Mouse (Mus musculus) neutrophil, adult 5-6 weeks (primary cell): ENCODE measurements around the gene Ptf1a. TPM values are rescaled to one million over a fixed set of nuclear protein-coding genes. Genes with fewer than 3 reads are reported as not detected.

ENCODE experiments used
- ATAC-seq: fragments of 151-379, 151-347 bp; 2 replicates; pipeline ENCODE4 v1.8.0; 2017; ENCODE audit warnings: mild to moderate bottlenecking, moderate TSS enrichment; ENCODE audit not compliant: insufficient number of reproducible peaks, poor library complexity, low FRiP score, severe bottlenecking; ENCODE audit errors: extremely low read depth
- total RNA-seq: library from RNA; stranded (forward); fragments of 200-1000 nt; gene quantifications from 2 replicates; pipeline ENCODE4 v1.2.3, GENCODE M21; 2017

Gene Ptf1a
- total RNA-seq = not detected in 2 replicates

DNA sequence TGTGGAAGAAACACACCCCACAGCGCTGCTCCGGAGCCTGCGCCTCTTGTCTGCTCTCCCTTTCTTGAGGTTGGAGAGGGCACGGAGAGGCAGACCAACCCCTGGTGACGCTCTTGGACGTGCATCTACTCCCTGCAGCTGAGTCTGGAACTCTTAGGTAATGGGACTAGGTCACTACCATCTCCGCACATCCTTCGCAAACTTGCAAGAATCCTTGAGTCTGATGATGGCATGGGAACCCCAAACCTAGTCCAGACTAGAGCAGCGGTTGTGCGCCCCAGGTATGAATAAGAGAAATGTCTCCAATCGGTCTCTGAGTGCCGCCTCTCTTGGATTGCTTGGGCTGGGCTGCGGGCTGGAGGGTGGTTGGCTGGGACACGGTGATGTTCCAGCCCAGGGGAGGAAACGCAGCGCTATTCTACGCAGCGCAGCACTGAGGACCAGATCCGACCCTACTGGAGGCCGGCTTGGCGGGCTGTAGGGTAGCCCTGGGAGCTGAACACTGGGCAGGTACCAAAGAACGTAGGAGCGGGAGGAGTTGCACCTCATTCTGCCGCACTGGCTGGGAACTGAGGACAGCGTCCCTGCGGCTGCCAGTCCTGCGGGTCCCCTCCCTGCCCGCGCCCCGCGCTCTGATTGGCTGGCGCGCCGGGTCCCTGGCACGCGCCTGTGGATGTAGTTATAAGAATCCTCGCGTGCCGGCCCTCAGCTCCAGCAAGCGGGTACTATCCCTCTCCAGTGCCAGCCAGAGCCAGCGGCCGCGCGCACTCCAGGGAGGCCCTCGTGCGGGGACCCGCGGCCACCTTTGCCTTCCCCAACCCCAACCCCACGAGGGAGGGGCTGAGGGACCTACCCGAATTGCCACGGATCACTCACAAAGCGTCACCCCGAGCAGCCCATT is at the start of gene Ptf1a:
Ptf1a (plus strand) TSS at position 733 of the 901 bp plus-strand sequence.
- ATAC-seq = no peak

- ATAC-seq = no peak
Measured at GRCm38 (mm10) chr2:19405409-19405808, 40.1 kb upstream of the Ptf1a start.

GRCm38 (mm10) chr2:19406531-19406930 is 38.9 kb upstream of the Ptf1a start:
- ATAC-seq = no peak

DNA sequence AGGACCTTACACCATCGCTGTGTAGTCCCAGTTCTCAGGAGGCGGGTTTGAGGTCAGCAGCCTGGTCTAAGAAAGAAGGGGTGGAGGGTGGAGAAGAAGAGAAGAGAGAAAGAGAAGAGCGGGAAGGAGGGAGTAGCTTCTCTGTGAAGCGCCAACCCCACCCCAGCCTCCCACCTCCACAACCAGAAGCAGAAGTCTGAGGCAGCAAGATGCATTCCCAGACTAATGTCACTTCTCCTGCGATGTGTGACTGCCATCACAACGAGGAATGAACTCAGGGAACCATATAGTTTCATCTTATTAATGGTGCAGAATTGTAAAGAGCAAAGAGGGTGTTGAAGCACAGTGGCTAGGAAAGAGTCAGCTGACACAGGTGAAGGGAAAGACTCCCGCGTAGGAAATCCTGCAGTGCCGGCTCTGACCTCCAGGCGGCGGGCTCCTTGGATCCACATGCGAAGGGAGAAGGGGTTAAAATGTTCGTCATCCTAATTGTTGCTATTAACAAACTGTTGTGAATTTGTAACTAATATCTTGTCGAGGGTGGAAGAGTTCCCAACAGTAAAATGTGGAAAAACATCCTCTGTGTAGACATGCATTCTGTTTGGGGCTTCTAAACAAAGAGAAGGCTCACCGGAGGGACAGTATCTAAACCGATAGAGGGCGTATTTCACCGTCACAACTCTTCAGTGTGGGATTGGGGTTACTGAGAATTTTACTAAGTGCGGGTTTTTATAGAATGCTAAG is 31.1 kb upstream of the Ptf1a start:
- 0 out of 2 replicates have a peak, but pooled peaks have one; percentile 5 for ATAC-seq

GRCm38 (mm10) chr2:19415063-19415521 is 30.4 kb upstream of the Ptf1a start:
- ATAC-seq = peak; percentile 82

DNA sequence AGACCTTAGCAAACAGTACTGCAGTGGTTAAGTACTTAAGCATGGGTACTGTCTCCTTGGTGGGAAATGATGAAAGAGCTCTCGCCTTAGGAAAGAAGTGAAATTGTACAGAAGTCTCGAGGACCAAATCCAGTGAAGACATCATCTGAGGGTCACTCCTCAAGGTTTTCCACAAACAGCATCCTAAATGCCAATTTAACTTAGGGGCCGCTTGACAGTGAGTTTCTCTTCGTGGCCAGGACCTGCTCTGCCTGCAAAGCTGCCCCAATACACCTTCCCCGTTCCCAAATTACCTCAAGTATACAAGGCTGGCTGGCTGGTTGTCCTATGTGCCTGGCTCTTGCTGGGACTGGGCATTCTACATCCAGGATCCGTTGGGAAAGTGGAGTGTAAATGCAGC is 29.4 kb upstream of the Ptf1a start:
- no peak for ATAC-seq

DNA sequence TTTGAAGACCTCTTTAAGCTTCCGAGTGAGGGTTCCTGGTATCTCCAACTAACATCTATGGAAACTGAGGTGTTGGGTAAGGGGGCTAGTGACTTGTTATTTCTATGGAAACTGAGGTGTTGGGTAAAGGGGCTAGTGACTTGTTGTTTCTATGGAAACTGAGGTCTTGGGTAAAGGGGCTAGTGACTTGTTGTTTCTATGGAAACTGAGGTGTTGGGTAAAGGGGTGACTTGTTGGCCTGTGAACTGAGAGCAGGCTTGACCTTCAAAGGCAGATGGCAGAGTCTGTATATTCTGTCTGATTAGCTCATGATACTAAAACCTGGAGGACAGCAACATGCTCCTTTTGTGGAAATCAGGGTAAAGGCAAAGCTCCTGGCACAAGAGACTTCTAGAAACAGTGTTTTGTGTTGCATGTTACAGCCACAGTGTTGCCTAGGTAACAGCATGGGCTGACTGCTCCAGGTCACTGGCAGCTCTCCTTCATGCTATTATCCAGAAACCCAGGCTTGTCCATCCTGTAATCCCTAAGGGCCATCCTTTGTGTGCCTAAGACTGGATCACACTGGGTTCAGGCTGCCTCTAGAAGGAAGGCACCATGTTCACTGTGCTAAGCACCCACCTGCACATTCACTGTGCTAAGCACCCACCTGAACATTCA is 25.6 kb upstream of the Ptf1a start:
- ATAC-seq = no peak

GRCm38 (mm10) chr2:19422226-19422625 is 23.2 kb upstream of the Ptf1a start:
- ATAC-seq = no peak

DNA sequence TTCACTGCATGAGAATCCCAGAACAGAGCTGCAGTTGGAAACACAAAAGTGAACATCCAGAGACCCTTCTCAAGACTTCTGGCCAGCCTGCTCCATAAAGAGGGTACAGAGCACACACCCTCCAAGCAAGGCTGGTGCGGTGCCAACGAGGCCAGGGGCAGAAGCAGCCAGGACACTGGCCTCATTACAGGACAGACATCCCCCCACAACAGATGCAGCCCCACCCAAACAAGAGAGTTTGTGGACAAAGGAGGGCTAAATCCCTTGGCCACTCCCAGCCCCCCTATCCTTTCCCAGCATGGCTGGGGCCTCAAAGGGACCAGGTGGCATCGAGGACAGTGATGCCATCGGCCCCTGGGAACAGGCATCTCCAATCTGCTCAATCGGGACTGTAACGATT is 22.4 kb upstream of the Ptf1a start:
- ATAC-seq = no peak

DNA sequence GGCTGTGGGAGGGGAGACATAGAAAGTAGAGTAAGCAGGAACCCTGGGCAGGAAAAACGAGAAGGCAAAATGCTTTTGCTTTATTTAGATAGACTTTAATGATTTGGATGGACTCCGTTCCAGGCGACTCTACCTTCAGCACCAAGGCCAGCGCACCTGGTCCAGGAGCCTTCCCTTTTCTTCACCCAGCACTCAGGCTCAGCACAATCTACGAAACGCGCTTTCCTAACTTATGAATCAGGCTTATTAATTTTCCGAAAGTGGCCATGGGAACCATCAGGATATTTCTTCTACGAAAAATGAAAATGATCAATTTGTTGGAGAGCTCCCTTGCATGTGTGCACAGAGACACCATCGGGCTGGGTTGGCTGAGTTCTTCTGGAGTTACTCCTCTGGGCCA is 16.4 kb upstream of the Ptf1a start:
- no peak for ATAC-seq

- 0 out of 2 replicates have a peak, but pooled peaks have one; percentile 6 for ATAC-seq
Measured at GRCm38 (mm10) chr2:19429691-19430690, 15.5 kb upstream of the Ptf1a start.

- ATAC-seq = no peak
Measured at GRCm38 (mm10) chr2:19430746-19431145, 14.7 kb upstream of the Ptf1a start.

GRCm38 (mm10) chr2:19431186-19431585 is 14.3 kb upstream of the Ptf1a start:
- no peak for ATAC-seq

GRCm38 (mm10) chr2:19431614-19432323 is 13.7 kb upstream of the Ptf1a start:
- no peak for ATAC-seq

DNA sequence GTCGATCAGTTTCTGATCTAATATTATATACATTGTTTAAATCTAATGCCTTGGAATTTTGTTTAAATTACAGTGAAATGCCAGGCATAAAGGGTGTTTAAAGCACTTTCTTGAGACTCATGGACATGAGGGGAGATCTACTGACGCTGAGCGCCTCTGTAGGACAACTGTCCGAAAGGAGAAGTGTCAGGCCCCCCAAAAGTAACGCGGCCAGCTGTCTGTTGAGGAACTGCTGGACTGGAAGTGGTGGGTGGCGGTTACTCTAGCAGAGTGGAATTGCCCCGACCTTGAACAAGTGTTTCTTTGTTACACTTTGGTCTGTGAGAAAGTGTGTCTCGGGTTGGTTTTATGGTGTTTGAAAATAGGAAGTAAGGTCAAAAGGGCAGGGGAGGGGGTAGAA is 1.1 kb upstream of the Ptf1a start:
- no peak for ATAC-seq

DNA sequence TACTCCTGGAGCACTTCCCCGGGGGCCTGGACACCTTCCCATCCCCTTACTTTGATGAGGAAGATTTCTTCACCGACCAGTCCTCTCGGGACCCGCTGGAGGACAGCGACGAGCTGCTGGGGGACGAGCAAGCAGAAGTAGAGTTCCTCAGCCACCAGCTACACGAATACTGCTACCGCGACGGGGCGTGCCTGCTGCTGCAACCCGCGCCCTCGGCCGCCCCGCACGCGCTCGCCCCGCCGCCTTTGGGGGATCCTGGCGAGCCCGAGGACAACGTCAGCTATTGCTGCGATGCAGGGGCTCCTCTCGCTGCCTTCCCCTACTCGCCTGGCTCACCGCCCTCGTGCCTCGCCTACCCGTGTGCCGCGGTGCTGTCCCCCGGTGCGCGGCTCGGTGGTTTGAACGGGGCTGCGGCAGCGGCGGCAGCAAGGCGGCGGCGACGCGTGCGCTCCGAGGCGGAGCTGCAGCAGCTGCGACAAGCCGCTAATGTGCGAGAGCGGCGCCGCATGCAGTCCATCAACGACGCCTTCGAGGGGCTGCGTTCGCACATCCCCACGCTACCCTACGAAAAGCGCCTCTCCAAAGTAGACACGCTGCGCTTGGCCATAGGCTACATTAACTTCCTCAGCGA is 523 bp downstream of the Ptf1a start:
- ATAC-seq = no peak

DNA sequence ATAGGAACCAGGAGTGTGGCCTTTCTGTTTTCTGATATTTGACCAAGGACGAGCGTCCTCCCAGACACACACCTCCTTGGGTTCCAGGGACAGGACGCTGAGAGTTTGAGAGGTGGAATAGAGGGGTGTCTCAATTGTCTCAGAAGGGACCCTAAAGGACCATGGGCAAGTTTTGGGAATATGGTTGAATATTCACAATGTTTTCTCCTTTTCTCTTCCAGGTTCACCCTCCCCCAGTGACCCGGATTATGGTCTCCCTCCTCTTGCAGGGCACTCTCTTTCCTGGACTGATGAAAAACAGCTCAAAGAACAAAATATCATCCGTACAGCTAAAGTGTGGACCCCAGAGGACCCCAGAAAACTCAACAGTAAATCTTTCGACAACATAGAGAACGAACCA is 1.3 kb downstream of the Ptf1a start:
- no peak for ATAC-seq
